ENCODE assay signal across 8 mouse cellular contexts in the genomic region with DNA sequence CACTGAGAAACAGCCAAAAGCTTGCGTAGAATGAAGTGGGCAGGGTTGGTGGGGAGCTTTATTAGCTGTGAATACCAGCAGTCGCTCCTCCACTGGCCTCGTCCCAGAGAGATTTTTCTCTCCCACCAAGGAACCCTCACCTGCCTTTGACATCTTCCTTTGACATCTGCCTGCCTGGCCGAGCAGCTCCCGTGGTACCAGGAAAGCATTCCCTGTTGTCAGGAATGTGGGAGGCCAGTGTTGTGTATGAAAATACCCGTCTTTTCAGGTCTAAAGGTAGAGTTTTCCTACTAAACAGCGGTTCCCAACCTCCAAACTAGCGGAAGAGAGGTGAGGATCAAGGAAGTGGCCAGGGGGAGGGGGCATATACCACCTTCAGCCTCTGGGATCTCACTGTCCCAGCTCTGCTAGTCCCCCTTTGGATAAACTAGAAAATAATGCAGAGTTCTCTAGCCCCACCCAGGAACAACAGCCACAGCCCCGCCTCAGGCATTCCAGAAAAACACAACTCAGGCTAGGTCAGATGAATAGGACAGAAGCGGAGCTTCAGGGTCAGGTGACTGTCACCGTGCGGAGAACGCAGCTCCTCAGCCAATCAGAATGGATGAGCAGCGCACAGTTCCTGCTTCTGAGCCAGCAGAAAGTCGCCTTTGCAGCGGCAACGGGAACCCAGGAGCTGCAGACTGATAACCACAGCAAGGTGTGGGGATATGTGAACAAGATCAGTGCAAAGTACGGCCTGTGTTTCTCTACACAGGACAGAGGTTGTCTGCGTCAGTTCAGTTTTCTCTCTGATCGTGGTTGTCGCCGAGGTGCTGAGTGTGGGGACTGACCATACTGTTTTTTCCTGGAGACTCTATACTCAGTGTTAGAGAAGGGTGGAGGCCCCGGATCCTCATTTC. TPM values are rescaled to one million over a fixed set of nuclear protein-coding genes. Genes with fewer than 3 reads are reported as not detected.
DNase-seq lines count a peak whose midpoint lies in the region; ATAC-seq and TF ChIP-seq lines count a peak whose summit lies in the region.

No protein-coding gene starts in this region.

- 7% methylated on average over 23 of the region's 23 CpGs for WGBS in forebrain, embryonic 10.5 days
- WGBS in heart, embryonic 14.5 days, result 8% methylated on average over 23 of the region's 23 CpGs
- 7% methylated on average over 23 of the region's 23 CpGs for WGBS in kidney, postnatal 0 days
- WGBS in midbrain, embryonic 16.5 days, result 5% methylated on average over 23 of the region's 23 CpGs

- peak overlapping the region; percentile 58 for H3K4me3 ChIP-seq in forebrain, embryonic 10.5 days
- H3K4me3 ChIP-seq in heart, embryonic 14.5 days (ENCODE audit: control insufficient read depth in 1 of 2, insufficient read depth in 1 of 2, low read depth in 1 of 2, low read length in 2 of 2), result peak overlapping the region; percentile 50 to 56
- peak overlapping the region; percentile 38 for H3K4me3 ChIP-seq in kidney, postnatal 0 days (replicated peaks; ENCODE audit: low read depth, low read length)
- peak overlapping the region; percentile 55 for H3K4me3 ChIP-seq in midbrain, embryonic 16.5 days (ENCODE audit: low read depth, low read length)

- H3K9me3 ChIP-seq in forebrain, embryonic 10.5 days, result no peaks in the 10 kb centered on the region
- no peaks in the 10 kb centered on the region for H3K9me3 ChIP-seq in heart, embryonic 14.5 days (ENCODE audit: control insufficient read depth, low read length)
- H3K9me3 ChIP-seq in kidney, postnatal 0 days (replicated peaks; ENCODE audit: low read length), result no peaks in the 10 kb centered on the region
- no peaks in the 10 kb centered on the region for H3K9me3 ChIP-seq in midbrain, embryonic 16.5 days (replicated peaks; ENCODE audit: control insufficient read depth, low read length, poor library complexity, severe bottlenecking)

- H3K27ac ChIP-seq in forebrain, embryonic 10.5 days, result peak overlapping the region; percentile 76
- H3K27ac ChIP-seq in heart, embryonic 14.5 days (replicated peaks in 1 of 2; ENCODE audit: control insufficient read depth in 1 of 2, insufficient read depth in 1 of 2, low read depth in 2 of 2, low read length in 2 of 2), result peak overlapping the region; percentile 86 to 90
- peak overlapping the region; percentile 56 for H3K27ac ChIP-seq in kidney, postnatal 0 days
- peak overlapping the region; percentile 56 for H3K27ac ChIP-seq in midbrain, embryonic 16.5 days (ENCODE audit: low read length)

- peak overlapping the region; percentile 90 for H3K4me2 ChIP-seq in heart, embryonic 14.5 days (ENCODE audit: low read length)
- peak overlapping the region; percentile 83 for H3K4me2 ChIP-seq in kidney, postnatal 0 days (ENCODE audit: low read length)
- peak overlapping the region; percentile 77 for H3K4me2 ChIP-seq in midbrain, embryonic 16.5 days (ENCODE audit: low read length)

- peak; percentile 71 for ATAC-seq in CD4-positive, CD25-positive, alpha-beta regulatory T cell, adult 4 months
- ATAC-seq in heart, embryonic 14.5 days (ENCODE audit: insufficient number of reproducible peaks, insufficient read depth, low FRiP score, low read depth), result peak; percentile 82
- ATAC-seq in kidney, postnatal 0 days (replicated peaks; ENCODE audit: low FRiP score, low read depth), result peak; percentile 91
- ATAC-seq in midbrain, embryonic 16.5 days, result peak; percentile 95

- TF ChIP-seq CTCF in kidney, postnatal 0 days (IDR thresholded peaks at IDR 0.05; ENCODE audit: low read depth), result no peak

- H3K9ac ChIP-seq in heart, embryonic 14.5 days (ENCODE audit: low read length), result peak overlapping the region; percentile 71
- H3K9ac ChIP-seq in kidney, postnatal 0 days (ENCODE audit: low read depth, low read length), result peak overlapping the region; percentile 50; the same call in 1 of the 2 replicates
- H3K9ac ChIP-seq in midbrain, embryonic 16.5 days (ENCODE audit: low read depth, low read length), result peak overlapping the region; percentile 59

- peaks cover 12% of the 10 kb centered on the region for H3K4me1 ChIP-seq in forebrain, embryonic 10.5 days
- peaks cover 11 to 19% of the 10 kb centered on the region in 2 experiments for H3K4me1 ChIP-seq in heart, embryonic 14.5 days (ENCODE audit: control insufficient read depth in 2 of 2, insufficient read depth in 2 of 2, low read length in 2 of 2)
- peaks cover 14% of the 10 kb centered on the region; the same call in 1 of the 2 replicates for H3K4me1 ChIP-seq in kidney, postnatal 0 days (replicated peaks; ENCODE audit: insufficient read depth, low read length)
- H3K4me1 ChIP-seq in midbrain, embryonic 16.5 days (ENCODE audit: control insufficient read depth, insufficient read depth, low read length), result no peaks in the 10 kb centered on the region

- H3K36me3 ChIP-seq in forebrain, embryonic 10.5 days (replicated peaks), result no peaks in the 10 kb centered on the region
- no peaks in the 10 kb centered on the region for H3K36me3 ChIP-seq in heart, embryonic 14.5 days (ENCODE audit: control insufficient read depth, insufficient read depth, low read length)
- H3K36me3 ChIP-seq in kidney, postnatal 0 days (ENCODE audit: insufficient read depth, low read length), result no peaks in the 10 kb centered on the region
- H3K36me3 ChIP-seq in midbrain, embryonic 16.5 days (ENCODE audit: control insufficient read depth, insufficient read depth, low read length), result no peaks in the 10 kb centered on the region

- no peaks in the 10 kb centered on the region for H3K27me3 ChIP-seq in forebrain, embryonic 10.5 days (ENCODE audit: poor library complexity, severe bottlenecking)
- no peaks in the 10 kb centered on the region for H3K27me3 ChIP-seq in heart, embryonic 14.5 days (ENCODE audit: control insufficient read depth, insufficient read depth, low read length)
- no peaks in the 10 kb centered on the region for H3K27me3 ChIP-seq in kidney, postnatal 0 days (ENCODE audit: insufficient read depth, low read length)
- no peaks in the 10 kb centered on the region; the same call in 1 of the 2 replicates for H3K27me3 ChIP-seq in midbrain, embryonic 16.5 days (ENCODE audit: control insufficient read depth, insufficient read depth, low read depth, low read length)

- DNase-seq in c-Kit-negative CD71-positive TER-119-positive erythroid progenitor cells, embryonic 14.5 days (ENCODE audit: low read depth, low spot score), result peak; percentile 71
- DNase-seq in forebrain, embryonic 10.5 days (ENCODE audit: extremely low spot score, low spot score), result peak; percentile 66
- peak; percentile 68 for DNase-seq in kidney, postnatal 0 days (ENCODE audit: low spot score)
- peak; percentile 84 for DNase-seq in liver
- DNase-seq in spleen, postnatal 36 days (ENCODE audit: low spot score in 2 of 2), result peak; percentile 80

RNA-seq across cellular contexts. Expression of gene Eif2ak3, which starts 20.0 kb away (rescaled TPM):
- 1 to 10 TPM; 2.2 to 3.6 TPM for polyA plus RNA-seq in CD4-positive, CD25-positive, alpha-beta regulatory T cell, adult 4 months (2017; shearing (Covaris generic))
- 6.5 and 8.0 TPM in 2 replicates for polyA plus RNA-seq in forebrain, embryonic 10.5 days (2016; fragmentation: Nextera tagmentation; extraction: Ambion mirVana)
- 5.0 and 5.3 TPM in 2 replicates for polyA plus RNA-seq in heart, embryonic 14.5 days (2014; fragmentation: Nextera tagmentation; extraction: Ambion mirVana)
- 12.2 and 12.5 TPM in 2 replicates for polyA plus RNA-seq in kidney, postnatal 0 days (2015; fragmentation: Nextera tagmentation; extraction: Ambion mirVana)
- 12.5 and 13.4 TPM in 2 replicates for polyA plus RNA-seq in midbrain, embryonic 16.5 days (2015; fragmentation: Nextera tagmentation; extraction: Ambion mirVana)

RNA-seq across cellular contexts. Expression of gene Rpia, which starts 32.3 kb away (rescaled TPM):
- polyA plus RNA-seq in CD4-positive, CD25-positive, alpha-beta regulatory T cell, adult 4 months (2017; shearing (Covaris generic)), result 1 to 10 TPM; 6.1 to 8.2 TPM
- 2.0 and 2.8 TPM in 2 replicates for polyA plus RNA-seq in forebrain, embryonic 10.5 days (2016; fragmentation: Nextera tagmentation; extraction: Ambion mirVana)
- 1.4 and 1.5 TPM in 2 replicates for polyA plus RNA-seq in heart, embryonic 14.5 days (2014; fragmentation: Nextera tagmentation; extraction: Ambion mirVana)
- polyA plus RNA-seq in kidney, postnatal 0 days (2015; fragmentation: Nextera tagmentation; extraction: Ambion mirVana), result 2.4 and 2.6 TPM in 2 replicates
- polyA plus RNA-seq in midbrain, embryonic 16.5 days (2015; fragmentation: Nextera tagmentation; extraction: Ambion mirVana), result 2.6 and 2.9 TPM in 2 replicates

Comparison
In these comparisons a context has a peak if more than half of its experiments do, and no peak if none do; other contexts are left out.
1. Peak in every context shown above with its lines: DNase-seq, ATAC-seq, H3K4me3 ChIP-seq and H3K27ac ChIP-seq.